Mouse (Mus musculus) inflammation-experienced regulatory T-cells, adult 6 months (primary cell): Measurements from ENCODE around the gene Prlh. TPM values are rescaled to one million over a fixed set of nuclear protein-coding genes. Genes with fewer than 3 reads are reported as not detected.

Source experiments
- ATAC-seq: one replicate; pipeline ENCODE4 v1.8.0; 2017
- polyA plus RNA-seq, 3 experiments: library from polyadenylated mRNA; unstranded; fragments of 100-300 nt; shearing (Covaris generic); gene quantifications; one replicate each; pipeline ENCODE4 v1.2.1; 2017

The Prlh gene
- polyA plus RNA-seq: not detected

DNA sequence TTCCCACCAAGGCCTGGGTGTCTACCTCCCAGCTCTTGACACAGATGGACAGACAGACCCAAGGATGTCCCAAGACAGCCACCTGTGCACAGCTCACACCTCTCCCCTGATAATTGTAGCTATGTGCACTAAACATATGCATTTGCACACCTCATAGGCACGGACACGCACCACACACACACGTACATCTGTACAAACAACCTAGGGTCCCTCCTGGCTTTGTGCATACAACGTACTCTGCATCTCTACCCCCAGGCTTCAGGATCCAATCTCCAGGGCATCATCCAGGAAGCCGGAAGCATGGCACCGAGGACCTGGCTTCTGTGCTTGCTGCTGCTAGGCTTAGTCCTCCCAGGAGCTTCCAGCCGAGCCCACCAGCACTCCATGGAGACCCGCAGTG, at the start of gene Prlh:
Prlh (plus strand) TSS at position 301 of the 400 bp plus-strand sequence.
- ATAC-seq: no peak

DNA sequence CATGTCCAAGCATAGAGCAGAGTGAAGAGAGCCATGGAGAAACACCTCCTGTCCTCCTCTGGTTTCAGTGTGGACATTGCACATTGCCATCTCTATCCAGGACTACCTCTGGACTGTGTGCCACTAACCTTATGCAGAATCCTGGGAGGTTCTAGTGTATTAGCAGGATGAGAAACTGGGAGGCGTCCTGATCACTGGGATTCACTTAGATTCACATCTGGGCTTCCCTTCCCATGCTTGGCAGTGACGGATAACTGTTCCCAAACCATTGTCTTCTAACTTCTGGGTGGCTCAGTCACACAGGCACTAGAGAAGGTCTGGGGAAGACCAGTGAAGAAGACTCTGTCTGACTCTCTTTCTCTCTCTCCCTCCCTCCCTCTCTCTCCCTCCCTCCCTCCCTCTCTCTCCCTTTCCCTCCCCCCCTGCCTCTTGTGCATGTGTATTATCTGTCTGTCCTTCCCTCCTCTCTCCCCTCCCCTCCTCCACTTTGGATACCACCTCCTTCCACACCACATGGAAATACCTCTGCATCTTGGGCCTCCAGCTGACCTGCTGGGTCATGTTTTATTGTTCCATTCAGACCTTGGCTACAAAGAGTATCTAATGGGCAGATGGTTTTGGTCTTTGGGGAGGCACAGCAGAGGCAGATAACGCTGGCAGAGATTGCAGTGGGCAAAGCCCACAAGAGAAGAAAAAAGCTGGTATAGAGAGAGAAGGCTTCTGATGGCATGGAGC, 49.5 kb upstream of the Prlh start:
- ATAC-seq: no peak

DNA sequence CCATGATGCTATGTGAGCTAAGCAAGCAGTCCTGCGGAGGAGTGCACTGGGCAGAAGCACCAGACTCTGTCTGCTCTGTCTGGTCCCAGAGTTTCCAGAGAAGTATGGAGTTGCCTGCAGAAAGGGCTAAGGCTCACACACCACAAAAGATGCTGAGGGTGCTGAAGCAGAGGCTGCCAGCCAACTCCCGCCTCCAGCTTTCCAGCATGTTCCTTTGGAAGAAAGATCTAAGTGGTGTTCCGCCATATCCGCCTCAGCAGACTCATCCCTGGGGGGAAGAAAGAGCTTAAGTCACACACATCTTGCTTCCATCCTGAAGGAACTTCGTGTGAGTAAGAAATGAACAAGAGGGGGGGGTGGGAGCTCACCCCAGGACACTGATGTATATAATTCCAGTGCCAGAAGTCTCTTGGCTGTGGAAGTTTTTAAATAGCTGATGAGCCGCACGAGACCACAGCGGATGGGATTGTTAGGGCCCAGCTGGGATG, 48.9 kb upstream of the Prlh start:
- ATAC-seq: no peak

DNA sequence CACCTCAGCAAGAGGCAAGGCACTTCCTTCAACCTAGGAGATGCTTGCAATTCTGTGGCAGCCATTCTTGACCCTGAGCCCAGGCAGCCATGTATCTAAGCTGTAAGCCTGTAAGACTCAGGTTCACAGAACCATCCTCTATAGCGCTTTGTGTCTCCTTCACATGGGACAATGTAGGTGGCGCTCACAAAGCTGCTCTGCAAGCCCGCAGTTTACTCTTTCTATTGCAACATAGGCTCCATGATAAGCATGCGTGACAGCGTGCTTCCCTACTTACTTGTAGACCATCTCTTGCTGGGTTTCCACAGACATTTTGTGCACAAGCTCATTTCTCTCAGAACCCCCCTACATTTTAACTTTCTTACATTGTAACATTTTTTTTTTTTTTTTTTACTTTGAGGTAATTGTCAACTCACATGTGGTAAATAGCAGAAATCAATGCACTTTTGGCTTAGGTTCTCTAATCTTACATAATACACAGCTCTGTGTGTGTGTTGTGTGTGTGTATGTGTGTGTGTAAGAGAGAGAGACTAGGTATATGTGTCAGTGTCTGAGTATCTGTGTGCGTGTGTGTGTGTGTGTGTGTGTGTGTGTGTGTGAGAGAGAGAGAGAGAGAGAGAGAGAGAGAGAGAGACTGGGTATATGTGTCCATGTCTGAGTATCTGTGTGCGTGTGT, 48.0 kb upstream of the Prlh start:
- no peak for ATAC-seq

DNA sequence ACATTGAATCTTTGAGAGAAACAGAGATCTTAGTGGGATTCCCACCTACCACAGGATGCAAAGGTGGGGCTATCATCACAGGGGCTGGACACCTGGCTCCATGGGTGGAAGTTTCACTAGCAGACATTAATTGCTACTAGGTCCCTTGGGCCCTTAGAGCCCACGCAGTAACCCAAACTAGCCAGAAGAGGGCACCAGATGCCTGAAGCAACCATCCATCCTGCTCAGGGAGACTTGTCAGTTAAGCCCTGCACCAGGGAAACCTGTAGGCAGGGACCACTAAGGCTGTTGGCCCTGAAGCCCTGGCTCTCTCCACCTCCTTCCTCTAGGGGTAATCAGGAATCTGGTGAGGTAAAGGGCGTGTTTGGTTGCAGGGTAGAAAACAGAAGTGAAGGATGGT, 46.6 kb upstream of the Prlh start:
- ATAC-seq: no peak

DNA sequence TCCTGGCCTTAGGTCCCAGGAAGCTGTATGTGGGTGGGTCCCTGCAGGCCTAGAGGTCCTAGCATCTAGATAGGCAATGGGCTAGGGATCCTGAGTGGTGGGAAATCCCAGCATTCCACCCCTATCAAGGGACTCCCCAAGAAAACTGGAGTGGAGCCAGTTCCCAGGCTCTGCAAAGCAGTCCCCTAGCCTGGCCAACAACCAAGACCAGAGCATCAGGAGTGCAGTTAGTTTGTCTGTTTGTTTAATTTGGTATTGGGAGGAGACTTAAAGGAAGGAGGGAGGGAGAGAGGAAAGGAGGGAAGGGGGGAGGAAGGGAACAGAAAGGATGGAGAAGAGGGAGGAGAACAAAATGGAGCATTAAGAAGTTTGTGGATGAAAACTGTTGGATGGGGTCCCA, 43.7 kb upstream of the Prlh start:
- no peak for ATAC-seq

DNA sequence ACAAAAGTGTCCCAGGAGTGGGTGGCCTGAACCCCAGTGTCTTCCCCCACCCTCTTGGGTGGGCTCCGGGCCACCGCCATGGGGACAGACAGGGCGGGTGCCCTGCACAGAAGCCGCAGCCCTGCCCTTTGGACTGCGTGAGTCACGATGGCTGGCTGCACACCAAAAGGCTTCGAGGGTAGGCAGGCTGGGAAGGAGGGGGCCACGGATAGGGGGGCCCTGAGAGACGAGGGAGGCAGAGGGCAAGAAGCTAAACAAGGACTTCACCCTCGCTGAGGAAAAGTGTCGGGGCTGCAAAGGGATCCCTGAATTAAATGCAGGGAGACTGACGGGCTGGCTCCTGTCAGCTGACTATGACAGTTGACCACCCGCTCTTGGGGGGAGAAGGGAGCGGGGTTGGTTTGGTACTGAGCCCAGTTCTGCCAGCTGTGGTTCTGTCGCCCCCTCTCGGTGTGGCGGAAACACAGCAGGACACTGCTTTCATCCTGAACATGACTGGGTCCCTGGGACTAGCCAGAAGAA, 43.2 kb upstream of the Prlh start:
- no peak for ATAC-seq

DNA sequence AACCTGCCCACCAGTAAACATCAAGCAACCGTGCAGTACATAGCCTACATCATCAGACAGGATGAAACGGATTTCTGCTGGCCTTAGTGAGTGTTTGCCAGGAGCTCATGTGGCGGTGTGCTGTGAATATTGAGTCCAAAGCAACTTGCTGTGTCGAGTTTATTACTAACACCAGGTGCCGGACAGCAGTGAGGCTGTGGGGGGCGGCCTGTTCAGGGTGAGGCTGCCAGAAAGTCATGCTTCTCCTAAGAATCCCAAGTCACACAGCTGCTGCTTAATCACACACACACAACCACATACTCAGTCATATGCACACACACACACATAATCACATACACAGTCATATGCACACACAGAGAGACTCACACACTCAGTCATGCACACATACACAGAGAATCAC, 39.7 kb upstream of the Prlh start:
- no peak for ATAC-seq

DNA sequence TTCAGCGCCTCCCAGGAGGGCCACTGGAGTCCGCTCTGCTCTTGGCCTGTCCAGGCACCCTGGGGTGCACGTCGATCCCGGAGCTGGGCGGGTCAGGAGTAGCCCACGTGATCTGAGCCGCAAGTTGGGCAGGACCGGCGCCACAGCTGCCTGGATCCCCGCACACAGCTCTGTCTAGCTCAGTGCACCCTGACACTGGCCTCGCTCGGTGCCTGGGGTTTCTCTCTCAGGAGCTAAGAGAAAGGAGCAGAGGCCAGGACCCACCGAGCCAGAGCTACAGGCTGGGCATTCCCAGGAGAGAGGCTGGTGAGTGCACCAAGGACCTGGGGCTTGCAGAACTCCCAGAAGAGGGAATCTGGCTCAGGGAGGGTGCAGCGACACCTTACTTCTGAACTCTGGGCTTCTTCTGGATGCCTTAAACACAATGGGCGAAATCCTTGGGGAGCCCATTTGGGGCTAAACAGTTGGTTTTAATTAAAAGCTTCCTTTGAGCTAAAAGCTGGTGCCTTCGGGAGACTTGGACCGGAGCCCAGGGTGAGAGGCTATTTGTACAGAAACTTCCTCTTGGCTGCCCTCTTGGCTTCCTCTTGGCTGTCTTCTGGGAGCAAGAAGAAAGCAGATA, 37.8 kb upstream of the Prlh start, which contains the start of gene Mlph:
Mlph (plus strand) TSS at position 138 of the 622 bp plus-strand sequence.
- no peak for ATAC-seq

DNA sequence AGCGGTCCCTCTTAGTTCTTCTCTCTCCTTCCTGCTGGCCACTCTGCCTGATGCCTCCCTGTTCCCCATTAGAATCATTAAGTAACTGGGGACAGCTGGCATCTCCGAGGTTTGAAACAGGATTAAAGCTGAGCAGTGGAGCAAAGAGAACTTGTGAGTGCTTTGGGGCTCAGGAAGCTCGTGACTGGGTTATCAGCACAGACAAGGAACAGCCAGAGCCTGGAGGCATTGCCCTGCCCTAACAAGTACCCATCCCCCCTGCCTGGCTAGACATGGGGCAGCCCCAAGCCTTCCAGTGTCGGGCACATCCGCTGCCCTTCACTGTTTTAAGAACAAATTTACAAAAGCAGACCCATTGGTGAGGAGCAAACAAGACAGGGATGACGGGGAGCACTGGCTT, 35.4 kb upstream of the Prlh start:
- ATAC-seq: no peak

DNA sequence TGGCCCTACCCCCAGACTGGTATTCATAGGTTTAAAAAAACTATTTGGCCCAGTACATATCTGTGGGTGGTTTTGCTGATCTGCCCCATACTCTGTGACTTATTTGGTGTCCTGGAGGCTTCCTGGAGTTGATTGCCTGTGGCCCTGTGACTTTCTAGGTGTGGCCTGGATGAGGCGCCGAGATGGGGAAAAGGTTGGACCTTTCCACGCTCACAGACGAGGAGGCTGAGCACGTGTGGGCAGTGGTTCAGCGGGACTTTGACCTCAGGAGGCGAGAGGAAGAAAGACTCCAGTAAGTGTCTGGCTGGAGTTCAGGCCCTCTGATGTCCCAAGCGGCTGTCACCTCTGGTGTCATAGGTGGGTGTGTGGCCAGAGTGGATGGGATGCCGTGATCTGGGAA, 31.2 kb upstream of the Prlh start:
- no peak for ATAC-seq

DNA sequence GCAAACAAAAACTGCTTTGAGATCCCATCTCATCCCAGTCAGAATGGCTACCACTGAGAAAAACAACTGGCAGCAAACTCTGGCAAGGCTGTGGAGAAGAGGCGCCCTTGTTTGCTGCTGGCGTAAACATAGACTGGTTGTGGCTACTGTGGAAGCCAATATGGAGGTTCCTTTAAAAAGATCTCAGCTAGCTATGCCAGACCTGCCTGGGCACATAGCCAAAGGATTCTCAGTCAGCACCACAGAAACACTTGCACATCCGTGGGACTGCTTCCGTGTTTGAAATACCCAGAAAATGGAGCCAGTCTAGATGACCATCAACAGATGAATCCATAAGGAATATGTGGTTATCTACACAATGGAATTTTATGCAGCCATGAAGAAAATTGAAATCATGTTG, 26.9 kb upstream of the Prlh start:
- no peak for ATAC-seq

DNA sequence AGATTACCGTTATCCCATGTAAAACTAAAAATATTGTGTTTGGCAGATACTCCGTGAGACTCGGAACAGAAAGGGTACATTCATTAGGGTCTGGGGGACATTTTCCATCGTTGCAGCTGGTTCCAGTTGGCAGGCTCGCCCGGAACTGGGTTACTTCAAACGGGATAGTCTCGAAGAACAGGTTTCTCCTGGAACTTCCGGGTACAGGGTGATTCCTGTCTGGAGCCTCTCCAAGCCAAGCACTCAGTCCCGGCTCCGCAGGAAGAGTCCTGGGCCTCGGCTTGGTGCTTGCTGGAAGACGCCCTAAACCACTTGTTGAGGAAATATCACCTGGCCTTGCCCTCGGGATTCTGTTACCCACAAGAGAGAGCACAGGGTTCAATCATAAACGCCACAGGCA, 25.6 kb upstream of the Prlh start:
- no peak for ATAC-seq

DNA sequence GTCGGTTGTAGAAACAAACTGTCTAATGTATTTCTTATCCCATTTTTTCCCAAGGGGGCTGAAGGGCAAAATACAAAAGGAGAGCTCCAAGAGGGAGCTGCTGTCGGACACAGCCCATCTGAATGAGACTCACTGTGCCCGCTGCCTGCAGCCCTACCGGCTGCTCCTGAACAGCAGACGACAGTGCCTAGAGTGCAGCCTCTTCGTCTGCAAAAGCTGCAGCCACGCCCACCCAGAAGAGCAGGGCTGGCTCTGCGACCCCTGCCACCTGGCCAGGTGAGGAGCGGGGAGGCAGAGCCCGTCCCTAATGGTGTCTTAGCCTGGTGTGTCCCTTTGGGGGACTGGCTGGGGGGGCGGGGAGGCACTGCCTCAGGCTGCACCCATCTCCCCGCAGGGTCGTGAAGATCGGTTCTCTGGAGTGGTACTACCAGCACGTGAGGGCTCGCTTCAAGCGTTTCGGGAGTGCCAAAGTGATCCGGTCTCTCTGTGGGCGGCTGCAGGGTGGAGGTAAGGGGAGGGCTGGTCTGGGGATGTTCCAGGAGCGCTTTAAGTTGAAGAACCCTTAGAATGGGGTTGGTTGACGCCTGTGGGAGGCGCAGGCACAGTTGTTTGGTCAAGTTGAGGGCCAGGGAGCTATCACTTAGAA, 24.9 kb upstream of the Prlh start:
- ATAC-seq: no peak

DNA sequence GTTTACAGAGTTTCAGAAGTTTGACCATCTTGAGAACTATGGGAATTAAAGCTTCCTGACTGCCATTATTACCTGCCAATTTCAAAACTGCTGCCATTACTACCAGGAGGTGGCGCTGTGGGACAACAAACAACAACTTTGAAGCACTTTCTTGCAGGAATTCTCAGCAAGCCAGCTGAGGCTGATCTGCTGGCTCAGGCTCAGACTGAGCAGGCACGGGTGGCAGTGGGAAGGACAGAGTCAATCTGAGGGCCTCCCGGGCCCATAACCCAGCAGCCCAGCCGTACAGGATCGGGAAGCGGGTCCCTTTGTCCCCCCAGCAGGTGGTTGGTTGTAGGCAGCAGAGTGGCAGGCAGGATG, 24.4 kb upstream of the Prlh start:
- no peak for ATAC-seq

DNA sequence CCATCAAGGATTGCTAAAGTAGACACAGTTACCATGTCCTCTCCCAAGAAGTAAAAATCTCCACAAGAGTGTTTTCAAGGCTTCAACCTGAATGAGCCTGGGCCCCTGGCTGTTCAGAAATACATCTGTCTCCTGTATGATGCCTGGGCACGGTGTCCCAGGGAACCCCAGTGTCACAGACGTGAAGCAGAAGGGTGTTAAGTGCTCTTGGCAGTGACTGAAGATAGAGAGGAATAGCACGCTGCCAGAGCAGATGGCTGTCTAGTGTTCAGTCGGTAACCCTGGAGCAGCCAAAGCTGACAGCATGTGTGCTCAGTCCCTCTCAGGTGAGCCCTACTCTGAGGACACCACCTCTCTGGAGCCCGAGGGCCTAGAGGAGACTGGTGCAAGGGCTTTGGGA, 19.9 kb upstream of the Prlh start:
- no peak for ATAC-seq

DNA sequence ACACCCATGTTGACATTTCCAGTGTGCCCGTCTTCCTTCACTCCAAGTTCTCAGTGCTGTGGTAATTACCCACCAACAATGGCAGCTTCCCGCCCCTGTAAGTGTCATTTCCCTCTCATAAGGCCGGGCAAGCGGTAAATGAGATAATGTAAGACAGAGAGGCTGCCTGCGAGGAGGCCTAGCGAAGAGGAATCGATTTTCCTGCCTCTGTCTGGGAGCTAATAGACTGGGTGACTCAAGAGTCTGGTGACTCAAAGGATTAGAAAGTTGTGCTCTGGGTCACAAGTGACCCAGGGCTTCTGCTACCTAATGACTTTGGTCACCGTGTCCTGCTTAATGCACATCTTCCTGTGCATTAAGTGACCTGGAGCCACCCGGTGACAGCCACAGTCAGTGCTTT, 15.9 kb upstream of the Prlh start:
- no peak for ATAC-seq

DNA sequence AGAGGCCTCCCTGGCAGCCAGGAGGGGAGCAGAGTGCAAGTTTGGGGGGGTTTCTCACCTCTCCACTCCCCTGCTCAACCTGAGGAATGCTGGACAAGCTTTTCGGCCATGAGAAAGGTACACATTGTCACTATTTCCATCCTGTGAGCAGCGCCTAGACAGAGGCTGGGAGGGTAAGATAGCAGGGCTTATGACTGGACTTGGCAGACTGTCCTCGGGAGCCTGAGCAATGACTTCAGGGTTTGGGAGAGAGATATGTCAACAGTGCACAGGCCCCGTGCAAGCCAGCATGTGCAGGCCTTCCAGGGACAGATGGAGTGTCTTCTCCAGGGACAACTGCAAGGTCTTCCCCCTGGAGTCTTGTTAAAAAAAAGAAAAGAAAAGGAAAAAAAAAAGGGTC, 12.9 kb upstream of the Prlh start:
- ATAC-seq: no peak

DNA sequence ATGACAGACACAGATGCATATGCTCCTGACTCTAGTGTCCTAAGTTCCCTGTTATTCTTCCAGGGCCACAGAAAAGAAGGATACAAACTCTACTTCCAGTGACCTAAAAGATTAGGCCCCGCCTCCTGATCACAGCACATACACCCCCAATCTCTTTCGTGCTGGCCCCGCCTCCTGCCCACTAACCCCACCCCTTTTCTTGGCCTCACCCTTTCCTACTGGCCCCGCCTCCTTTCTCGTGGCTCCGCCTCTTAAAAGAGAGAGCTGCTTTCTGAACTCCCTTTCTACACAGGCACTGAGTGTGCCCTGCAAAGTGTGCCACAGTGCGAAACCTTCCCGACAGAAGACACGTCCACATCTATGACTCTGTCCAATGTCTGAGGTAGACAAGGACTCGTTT, 7.7 kb upstream of the Prlh start:
- ATAC-seq: no peak

DNA sequence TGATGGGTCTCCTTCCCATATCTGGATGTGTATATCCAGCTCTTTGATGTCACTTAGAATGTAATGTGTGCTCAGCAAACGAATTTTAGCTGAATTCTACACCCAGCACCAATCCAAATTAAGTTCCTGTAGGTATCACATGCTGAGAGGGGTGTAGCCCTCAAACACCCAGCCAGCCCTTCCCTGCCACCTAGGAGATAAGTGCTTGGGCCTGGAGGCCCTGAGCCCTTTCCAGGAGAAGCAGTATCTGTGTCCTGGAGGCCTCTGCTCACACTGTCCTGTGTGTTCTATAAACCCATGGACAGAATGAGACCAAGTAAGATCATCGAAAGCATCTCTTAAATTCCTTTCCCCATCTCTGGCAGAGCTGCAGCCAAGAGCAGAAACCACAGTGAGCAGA, 5.7 kb upstream of the Prlh start:
- ATAC-seq: no peak

DNA sequence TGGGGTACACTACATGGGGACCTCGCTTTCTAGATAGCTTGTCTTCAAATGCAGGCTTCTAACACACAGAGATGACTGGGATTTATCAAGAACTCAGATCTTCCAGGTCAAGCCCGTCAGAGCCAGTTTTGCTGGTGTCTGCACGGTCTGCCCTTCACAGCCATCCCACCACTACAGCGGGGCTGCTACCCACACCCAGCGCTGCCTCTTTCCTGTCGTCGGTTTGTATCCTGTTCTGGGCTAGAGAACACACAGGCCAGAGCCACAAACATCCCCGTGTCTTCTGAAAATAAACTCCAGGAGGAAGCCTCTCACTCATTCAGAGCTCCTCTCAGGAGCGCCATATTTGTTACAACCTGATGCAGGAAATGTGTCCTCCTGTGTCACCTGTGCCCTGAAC, 3.6 kb upstream of the Prlh start:
- no peak for ATAC-seq

DNA sequence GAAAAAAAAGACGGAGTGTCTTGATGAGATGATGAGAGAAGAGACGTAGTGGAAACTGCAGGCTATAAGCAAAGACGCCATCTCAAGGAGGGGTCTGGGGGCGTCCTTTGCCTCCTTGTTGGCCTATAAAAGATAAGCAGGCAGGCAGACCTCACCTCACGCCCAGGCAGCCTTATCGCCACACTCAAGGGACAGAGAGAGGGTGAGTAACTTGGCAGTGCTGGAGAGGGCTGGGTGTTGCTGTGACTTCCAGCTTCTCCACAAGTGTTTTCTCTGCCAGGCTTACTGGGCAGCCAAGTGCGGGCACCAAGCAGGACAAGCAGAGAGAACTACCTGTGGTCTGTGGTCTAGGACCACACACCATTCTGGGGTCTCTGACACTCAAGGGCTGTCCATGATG, 1.2 kb upstream of the Prlh start:
- no peak for ATAC-seq

DNA sequence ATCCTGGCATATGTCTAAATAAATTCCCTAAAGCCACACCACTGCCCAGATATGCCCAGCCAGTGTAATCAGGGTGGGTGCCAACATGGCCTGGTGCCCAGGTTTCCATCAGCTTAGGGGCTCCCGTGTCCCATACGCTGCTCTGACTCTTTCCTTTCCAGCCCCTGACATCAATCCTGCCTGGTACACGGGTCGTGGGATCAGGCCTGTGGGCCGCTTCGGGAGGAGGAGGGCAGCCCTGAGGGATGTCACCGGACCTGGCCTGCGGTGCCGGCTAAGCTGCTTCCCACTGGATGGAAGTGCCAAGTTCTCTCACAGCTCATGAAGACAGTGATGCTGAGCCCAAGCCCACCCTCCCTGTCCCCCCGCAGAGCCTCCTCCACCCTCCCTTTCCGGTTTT, 780 bp downstream of the Prlh start:
- ATAC-seq: no peak
